Mouse (Mus musculus): Measurements from ENCODE around the gene Gins2. TPM values are rescaled to one million over a fixed set of nuclear protein-coding genes. Genes with fewer than 3 reads are reported as not detected.

Gene Gins2
- total RNA-seq, 2 experiments from 2014 or later = 36.6 to 39.3 TPM

- DNase-seq (ENCODE audit: low spot score in 2 of 2) = no peak
These were observed 56.4 kb downstream of the Gins2 start for GRCm38 (mm10) chr8:120532517-120533215.

- DNase-seq (ENCODE audit: low spot score in 2 of 2) = no peak
These were observed 57.2 kb downstream of the Gins2 start for GRCm38 (mm10) chr8:120531775-120532516.

- no peak for DNase-seq (ENCODE audit: low spot score in 2 of 2)
These were observed 58.0 kb downstream of the Gins2 start for GRCm38 (mm10) chr8:120530954-120531656.

GRCm38 (mm10) chr8:120529226-120529625 is 59.9 kb downstream of the Gins2 start:
- DNase-seq (ENCODE audit: low spot score in 2 of 2) = no peak

Small RNA genes lying within 50 kb of the gene (microRNA-seq; reads per million reads assigned to microRNA genes)
- gene Mir7687 = 1.1 reads per million

Other genes with a start within 250 kb of the Gins2 start
- gene 1190005I06Rik, start 58.3 kb upstream of the Gins2 start, total RNA-seq (2021) = 1 to 10 TPM; 5.4 to 7.5 TPM
- gene Gm27021, start 78.8 kb upstream of the Gins2 start, total RNA-seq (2021) = under 1 TPM in 1 of 2 experiments, not detected in 1; 0.56 TPM
- gene Cox4i1, start 78.9 kb upstream of the Gins2 start, total RNA-seq (2021) = 1,000 to 10,000 TPM; 1,090 to 1,156 TPM
- gene Emc8, start 79.3 kb upstream of the Gins2 start, total RNA-seq (2021) = 100 to 1,000 TPM; 101 to 112 TPM
- gene Irf8, start 147.1 kb upstream of the Gins2 start, total RNA-seq (2021) = 10 to 100 TPM; 29.8 to 40.5 TPM